Mouse (Mus musculus) hindlimb bud, embryonic 11.5 days (tissue): ENCODE measurements around the gene Marc2.

Experiments used
- DNase-seq: peaks from one replicate; pipeline ENCODE4 v3.0.0-alpha.2; 2012; ENCODE audit warnings: low read depth, low spot score; ENCODE audit errors: extremely low spot score

The Marc2 gene

GRCm38 (mm10) chr1:184810780-184811575 is 35.3 kb downstream of the Marc2 start, which contains the start of gene Marc1:
TSS of gene Marc1 (minus strand) at chr1:184811313.
- DNase-seq: no peak

GRCm38 (mm10) chr1:184809578-184810001 is 36.7 kb downstream of the Marc2 start:
- no peak for DNase-seq

- no peak for DNase-seq
Measured at GRCm38 (mm10) chr1:184808418-184809012, 37.7 kb downstream of the Marc2 start.

GRCm38 (mm10) chr1:184807627-184808417 is 38.4 kb downstream of the Marc2 start:
- DNase-seq: no peak

- DNase-seq: no peak
Measured at GRCm38 (mm10) chr1:184807123-184807522, 39.1 kb downstream of the Marc2 start.

GRCm38 (mm10) chr1:184805749-184806148 is 40.5 kb downstream of the Marc2 start:
- DNase-seq: no peak

- no peak for DNase-seq
Measured at GRCm38 (mm10) chr1:184793163-184793876, 52.9 kb downstream of the Marc2 start.

GRCm38 (mm10) chr1:184791109-184791508 is 55.1 kb downstream of the Marc2 start:
- DNase-seq: no peak

GRCm38 (mm10) chr1:184786376-184787151 is 59.7 kb downstream of the Marc2 start:
- DNase-seq: no peak

GRCm38 (mm10) chr1:184783641-184784040 is 62.6 kb downstream of the Marc2 start:
- no peak for DNase-seq

GRCm38 (mm10) chr1:184782161-184782513 is 64.1 kb downstream of the Marc2 start:
- DNase-seq: no peak

GRCm38 (mm10) chr1:184781286-184782160 is 64.7 kb downstream of the Marc2 start:
- no peak for DNase-seq

GRCm38 (mm10) chr1:184778157-184778556 is 68.1 kb downstream of the Marc2 start:
- no peak for DNase-seq

- no peak for DNase-seq
Measured at GRCm38 (mm10) chr1:184777061-184777795, 69.0 kb downstream of the Marc2 start.

GRCm38 (mm10) chr1:184775289-184775688 is 71.0 kb downstream of the Marc2 start:
- DNase-seq: no peak

- DNase-seq: no peak
Measured at GRCm38 (mm10) chr1:184771891-184772249, 74.4 kb downstream of the Marc2 start.

- peak; percentile 53 for DNase-seq
Measured at GRCm38 (mm10) chr1:184771202-184771890, 74.9 kb downstream of the Marc2 start.

- no peak for DNase-seq
Measured at GRCm38 (mm10) chr1:184763866-184764265, 82.4 kb downstream of the Marc2 start.
